Mouse (Mus musculus) kidney, adult 2 months (tissue): ENCODE measurements at regions not wholly inside any gene's neighbourhood (a gene's known extent, or its start where the extent isn't known, plus 50 kb on each side); places are given as distances from the start of the nearest gene placed in this dataset.

Experiments used
- DNase-seq: peaks from one replicate; pipeline ENCODE4 v3.0.0; 2021
- H3K27ac ChIP-seq: fragments of 200-500 bp; 2 replicates; pipeline ENCODE4 v1.5.1; 2012; ENCODE audit warnings: low read depth, low read length, control low read depth, inconsistent platforms; ENCODE audit not compliant: insufficient read depth
- H3K27me3 ChIP-seq: fragments of 200-500 bp; replicated peaks from 2 replicates; pipeline ENCODE4 v1.6.1; 2012; ENCODE audit warnings: mild to moderate bottlenecking, moderate library complexity, low read length, inconsistent platforms; ENCODE audit not compliant: control insufficient read depth, insufficient read depth
- H3K36me3 ChIP-seq: fragments of 200-500 bp; 2 replicates; pipeline ENCODE4 v1.6.1; 2012; ENCODE audit warnings: mild to moderate bottlenecking, moderate library complexity, low read length, inconsistent platforms; ENCODE audit not compliant: control insufficient read depth, insufficient read depth
- H3K4me1 ChIP-seq: fragments of 200-500 bp; 2 replicates; pipeline ENCODE4 v1.6.1; 2011; ENCODE audit warnings: low read length; ENCODE audit not compliant: control insufficient read depth, insufficient read depth
- H3K4me3 ChIP-seq: fragments of 200-500 bp; 2 replicates; pipeline ENCODE4 v1.5.1; 2011; ENCODE audit warnings: mild to moderate bottlenecking, low read depth, low read length, control low read depth; ENCODE audit not compliant: insufficient read depth
- CTCF ChIP-seq: fragments of 200-500 bp; conservative IDR thresholded peaks from 2 replicates; pipeline ENCODE4 v1.5.1; 2011; ENCODE audit warnings: low read depth, mild to moderate bottlenecking, control low read depth, low read length, moderate library complexity, mixed read lengths; ENCODE audit not compliant: insufficient read depth, insufficient read length
- POLR2A ChIP-seq: fragments of 200-500 bp; IDR thresholded peaks from one replicate; pipeline ENCODE4 v1.6.1; 2011; ENCODE audit warnings: low read depth, low read length, control low read depth
- WGBS: fragments of 180-500 bp; shearing (Covaris S2); methylation state at CpG from one replicate; pipeline ENCODE4 v1.1.7; 2018; 5-methylcytosine and 5-hydroxymethylcytosine counted together

DNA sequence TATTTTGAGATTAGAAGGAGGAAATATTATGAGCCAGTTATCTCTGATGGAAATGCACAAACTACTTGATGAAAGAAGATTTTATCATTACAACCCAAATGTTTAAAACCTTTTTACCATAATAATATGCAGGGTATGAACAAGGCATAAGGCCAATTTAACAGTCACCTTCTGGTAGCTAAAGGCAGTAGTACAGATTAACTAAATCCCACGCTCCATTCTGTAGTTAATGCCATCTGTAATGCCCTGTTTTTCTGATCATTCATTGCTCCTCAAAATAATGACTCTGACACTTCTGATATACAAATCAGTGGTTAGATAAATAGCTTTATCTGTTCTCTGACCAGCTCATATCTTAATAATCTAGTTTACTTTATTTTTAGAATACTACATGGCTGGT, 987.8 kb downstream of the Pcdh7 start:
- no peak overlapping the region for H3K4me3 ChIP-seq
- WGBS: 84% methylated on average over 1 of the region's 1 CpGs
- TF ChIP-seq CTCF (no peak), POLR2A (no peak)

DNA sequence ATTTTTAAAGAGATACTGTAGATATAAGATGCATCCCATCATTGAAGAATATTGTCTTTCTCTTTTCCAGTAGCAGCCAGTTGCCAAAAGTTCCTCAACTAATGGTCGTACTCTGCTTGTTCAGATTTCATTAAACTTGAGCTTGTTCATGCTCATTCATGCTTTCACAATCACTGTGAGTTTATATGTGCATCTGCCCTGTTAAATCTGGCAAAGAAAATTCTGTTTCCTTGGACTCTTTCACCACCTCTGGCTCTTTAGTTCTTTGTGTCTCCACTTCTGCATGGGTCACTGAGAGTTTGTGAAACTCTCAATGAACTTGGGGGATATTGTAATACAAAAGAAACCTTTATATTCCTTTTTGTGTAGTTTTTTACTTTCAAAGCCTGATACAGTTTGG, 994.6 kb downstream of the Pcdh7 start:
- no peaks in the 10 kb centered on the region for H3K36me3 ChIP-seq
- no peak overlapping the region for H3K27ac ChIP-seq
- DNase-seq: no peak
- no peaks in the 10 kb centered on the region for H3K4me1 ChIP-seq
- 56% methylated on average over 1 of the region's 1 CpGs for WGBS
- no peak overlapping the region for H3K4me3 ChIP-seq
- no peaks in the 10 kb centered on the region for H3K27me3 ChIP-seq
- no peak for TF ChIP-seq POLR2A
- no peak for TF ChIP-seq CTCF

More for the DNA sequence above, 987.8 kb downstream of the Pcdh7 start:
- H3K36me3 ChIP-seq: no peaks in the 10 kb centered on the region
- no peak overlapping the region for H3K27ac ChIP-seq
- H3K4me1 ChIP-seq: no peaks in the 10 kb centered on the region
- no peak for DNase-seq
- no peaks in the 10 kb centered on the region for H3K27me3 ChIP-seq

DNA sequence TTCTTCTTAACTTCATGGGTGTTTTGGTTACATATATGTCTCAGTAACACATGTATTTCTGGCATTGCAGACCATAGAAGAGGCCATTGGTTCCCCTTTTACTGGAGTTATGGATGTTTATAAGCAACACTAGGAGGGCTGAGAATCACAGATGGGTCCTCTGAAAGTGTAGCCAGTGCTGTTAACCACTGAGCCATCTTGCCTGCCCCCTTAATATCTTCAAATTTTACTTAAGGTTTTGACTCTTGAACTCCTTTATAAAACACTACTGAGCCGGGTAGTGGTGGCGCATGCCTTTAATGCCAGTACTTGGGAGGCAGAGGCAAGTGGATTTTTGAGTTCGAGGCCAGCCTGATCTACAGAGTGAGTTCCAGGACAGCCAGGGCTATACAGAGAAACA, 1015.6 kb downstream of the Pcdh7 start:
- Histone ChIP-seq H3K36me3 (no peaks in the 10 kb centered on the region), H3K4me3 (no peak overlapping the region), H3K27ac (no peak overlapping the region), H3K27me3 (no peaks in the 10 kb centered on the region), H3K4me1 (no peaks in the 10 kb centered on the region)
- over 99% methylated on average over 3 of the region's 3 CpGs for WGBS
- TF ChIP-seq CTCF (no peak), POLR2A (no peak)
- DNase-seq: no peak

DNA sequence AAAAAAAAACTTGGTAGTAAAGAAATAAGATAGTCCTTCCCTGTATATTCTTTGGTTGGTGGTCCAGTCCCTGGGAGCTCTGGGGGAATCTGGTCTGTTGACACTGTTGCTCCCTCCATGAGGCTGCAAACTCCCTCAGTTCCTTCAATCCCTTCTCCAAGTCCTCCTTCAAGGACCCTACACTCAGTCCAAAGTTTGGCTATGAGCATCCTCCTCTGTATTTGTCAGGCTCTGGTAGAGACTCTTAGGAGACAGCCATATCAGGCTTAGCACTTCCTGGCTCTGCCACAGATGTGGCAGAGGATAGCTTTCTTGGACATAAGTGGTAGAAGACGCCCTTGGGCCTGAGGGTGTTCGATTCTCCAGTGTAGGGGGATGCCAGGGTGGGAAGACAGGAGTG, 1016.2 kb downstream of the Pcdh7 start:
- Histone ChIP-seq H3K27me3 (no peaks in the 10 kb centered on the region), H3K4me1 (no peaks in the 10 kb centered on the region), H3K36me3 (no peaks in the 10 kb centered on the region), H3K4me3 (no peak overlapping the region), H3K27ac (no peak overlapping the region)
- 93% methylated on average over 2 of the region's 2 CpGs for WGBS
- DNase-seq: no peak
- TF ChIP-seq CTCF (no peak), POLR2A (no peak)

DNA sequence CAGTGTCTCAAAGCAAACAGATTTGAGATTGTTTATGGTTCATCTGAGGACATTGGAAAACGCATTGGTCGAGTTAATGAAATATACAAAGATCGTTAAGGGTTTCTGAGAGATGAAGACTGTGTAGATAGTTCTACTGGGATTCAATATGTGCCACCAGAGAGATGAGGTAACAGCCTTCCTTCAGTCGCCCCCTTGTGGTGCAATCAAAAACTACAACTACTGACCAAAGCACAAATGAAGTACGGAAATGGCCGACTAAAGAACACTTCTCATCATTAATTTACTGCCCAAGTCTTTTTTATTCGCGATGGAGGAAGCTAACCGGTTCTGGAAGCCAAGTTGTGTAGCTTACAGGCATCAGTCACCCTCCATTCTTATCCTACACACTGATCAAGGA, 1018.8 kb downstream of the Pcdh7 start:
- no peak overlapping the region for H3K27ac ChIP-seq
- no peaks in the 10 kb centered on the region for H3K4me1 ChIP-seq
- peak; percentile 39 for DNase-seq
- no peaks in the 10 kb centered on the region for H3K27me3 ChIP-seq
- no peaks in the 10 kb centered on the region for H3K36me3 ChIP-seq
- no peak overlapping the region for H3K4me3 ChIP-seq
- 30% methylated on average over 9 of the region's 9 CpGs for WGBS
- TF ChIP-seq CTCF (0 out of 2 replicates have a peak, but pooled peaks have one; percentile 26), POLR2A (no peak)

DNA sequence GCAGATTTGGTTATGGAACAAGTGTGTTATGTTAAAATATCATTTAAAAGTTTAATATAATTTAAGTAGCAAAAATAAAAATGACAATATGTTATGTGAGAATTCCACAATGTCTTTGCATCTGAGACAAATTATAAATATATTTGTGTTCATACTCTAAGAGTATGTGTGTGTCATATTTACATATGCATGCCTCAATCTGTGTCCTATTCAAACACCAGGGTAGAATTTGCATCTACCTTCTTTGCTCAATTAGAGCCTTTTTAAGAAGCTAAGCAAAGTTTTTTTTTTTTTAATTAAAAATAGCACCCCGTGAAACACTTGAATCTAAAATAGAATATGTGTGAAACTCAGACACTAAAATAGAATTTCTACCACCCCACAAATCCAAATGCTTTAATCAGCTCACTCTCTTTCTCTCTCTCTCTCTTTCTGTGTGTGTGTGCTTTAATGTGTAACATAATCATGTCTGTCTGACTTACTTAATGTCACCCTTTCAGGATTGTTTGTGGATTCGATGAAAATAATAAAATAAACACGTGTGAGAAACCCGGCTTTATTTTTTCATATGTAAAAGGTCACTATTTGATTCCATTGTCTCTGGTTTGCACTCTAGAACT, 1019.6 kb downstream of the Pcdh7 start:
- WGBS: 71% methylated on average over 4 of the region's 4 CpGs
- no peak for TF ChIP-seq CTCF
- no peak for TF ChIP-seq POLR2A
- H3K4me3 ChIP-seq: no peak overlapping the region
- H3K4me1 ChIP-seq: no peaks in the 10 kb centered on the region
- H3K27ac ChIP-seq: no peak overlapping the region
- no peaks in the 10 kb centered on the region for H3K27me3 ChIP-seq
- no peak for DNase-seq
- no peaks in the 10 kb centered on the region for H3K36me3 ChIP-seq

DNA sequence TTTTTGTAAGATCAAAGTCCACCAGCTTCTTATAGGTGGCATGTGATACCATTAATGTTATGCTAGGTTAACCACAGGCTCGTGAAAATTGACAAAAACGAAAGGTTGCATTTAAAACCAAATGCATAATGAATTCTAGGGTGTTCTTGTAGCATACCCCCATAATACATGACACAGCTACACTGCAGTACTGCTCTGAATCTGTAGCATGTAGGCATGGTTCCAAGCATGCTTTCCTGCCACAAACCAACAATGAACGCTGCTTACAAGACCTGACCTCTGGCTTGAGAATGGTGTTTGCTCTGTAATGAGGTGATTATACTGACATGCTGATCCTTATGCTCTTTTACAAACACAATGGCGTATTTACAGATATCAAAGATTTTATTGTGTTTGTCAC, 1020.3 kb downstream of the Pcdh7 start:
- Histone ChIP-seq H3K4me1 (no peaks in the 10 kb centered on the region), H3K4me3 (no peak overlapping the region), H3K36me3 (no peaks in the 10 kb centered on the region), H3K27ac (no peak overlapping the region), H3K27me3 (no peaks in the 10 kb centered on the region)
- WGBS: 47% methylated on average over 4 of the region's 4 CpGs
- TF ChIP-seq POLR2A (no peak), CTCF (no peak)
- DNase-seq: no peak

DNA sequence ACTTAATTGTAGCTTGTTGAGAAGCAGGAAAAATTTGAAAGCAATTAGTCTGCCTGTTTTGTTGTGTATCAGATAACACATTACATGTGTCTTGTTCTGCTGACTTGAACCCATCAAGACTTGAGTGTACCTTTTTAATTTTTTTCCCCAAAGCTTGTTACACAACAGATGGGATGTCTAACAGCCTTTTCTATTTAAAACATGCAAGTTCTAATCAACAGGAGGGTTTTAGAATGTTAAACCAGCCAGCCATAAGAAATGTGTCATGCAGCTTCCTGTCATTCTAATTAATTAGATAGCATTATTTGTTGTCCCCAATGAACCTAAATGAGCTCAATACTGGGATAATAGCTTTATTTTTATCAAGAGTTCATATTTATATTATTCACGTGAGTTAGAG, 1023.0 kb downstream of the Pcdh7 start:
- no peak overlapping the region for H3K4me3 ChIP-seq
- H3K27ac ChIP-seq: no peak overlapping the region
- TF ChIP-seq CTCF (no peak), POLR2A (no peak)
- DNase-seq: no peak
- H3K27me3 ChIP-seq: no peaks in the 10 kb centered on the region
- H3K4me1 ChIP-seq: no peaks in the 10 kb centered on the region
- 69% methylated on average over 1 of the region's 1 CpGs for WGBS
- H3K36me3 ChIP-seq: no peaks in the 10 kb centered on the region
